Mouse (Mus musculus): ENCODE data around the gene Cdh22. TPM values are rescaled to one million over a fixed set of nuclear protein-coding genes. Genes with fewer than 3 reads are reported as not detected.

Cdh22 gene
- polyA plus RNA-seq, 1 experiment from 2014 or later, result 6.4 TPM

- Histone ChIP-seq H3K4me2 (no peak overlapping the region), H3K27me3 (ENCODE audit: control insufficient read depth, insufficient read depth, low read length) (peaks cover 36% of the 10 kb centered on the region), H3K4me1 (ENCODE audit: control insufficient read depth, insufficient read depth, low read length) (peaks cover 26% of the 10 kb centered on the region), H3K36me3 (ENCODE audit: control insufficient read depth, insufficient read depth, low read length) (no peaks in the 10 kb centered on the region), H3K9me3 (ENCODE audit: control insufficient read depth, low read length) (no peaks in the 10 kb centered on the region), H3K9ac (ENCODE audit: low read length) (no peak overlapping the region), H3K4me3 (ENCODE audit: low read depth, low read length) (no peak overlapping the region), H3K27ac (ENCODE audit: low read depth, low read length) (no peak overlapping the region)
- WGBS, result 23% methylated on average over 9 of the region's 9 CpGs
- DNase-seq (ENCODE audit: low spot score, missing footprints), result peak; percentile 79
- ATAC-seq (ENCODE audit: low FRiP score), result no peak
Measured at GRCm38 (mm10) chr2:165080657-165081056, 154.0 kb downstream of the Cdh22 start.

GRCm38 (mm10) chr2:165078605-165079004, 156.0 kb downstream of the Cdh22 start:
- no peak overlapping the region for H3K4me2 ChIP-seq

GRCm38 (mm10) chr2:165078045-165078444, 156.6 kb downstream of the Cdh22 start:
- no peak overlapping the region for H3K4me3 ChIP-seq (ENCODE audit: low read depth, low read length)
- ATAC-seq (ENCODE audit: low FRiP score), result no peak
- DNase-seq (ENCODE audit: low spot score, missing footprints), result no peak
- no peak overlapping the region for H3K4me2 ChIP-seq
- H3K9ac ChIP-seq (ENCODE audit: low read length), result no peak overlapping the region
- WGBS, result 72% methylated on average over 8 of the region's 8 CpGs
- no peaks in the 10 kb centered on the region for H3K9me3 ChIP-seq (ENCODE audit: control insufficient read depth, low read length)
- peaks cover 40% of the 10 kb centered on the region for H3K27me3 ChIP-seq (ENCODE audit: control insufficient read depth, insufficient read depth, low read length)
- H3K36me3 ChIP-seq (ENCODE audit: control insufficient read depth, insufficient read depth, low read length), result no peaks in the 10 kb centered on the region
- H3K27ac ChIP-seq (ENCODE audit: low read depth, low read length), result no peak overlapping the region
- H3K4me1 ChIP-seq (ENCODE audit: control insufficient read depth, insufficient read depth, low read length), result peaks cover 26% of the 10 kb centered on the region

More at GRCm38 (mm10) chr2:165078605-165079004, 156.0 kb downstream of the Cdh22 start:
- H3K27me3 ChIP-seq (ENCODE audit: control insufficient read depth, insufficient read depth, low read length), result peaks cover 40% of the 10 kb centered on the region
- no peak overlapping the region for H3K27ac ChIP-seq (ENCODE audit: low read depth, low read length)
- H3K9ac ChIP-seq (ENCODE audit: low read length), result no peak overlapping the region
- DNase-seq (ENCODE audit: low spot score, missing footprints) (peak; percentile 87), ATAC-seq (ENCODE audit: low FRiP score) (no peak)
- 25% methylated on average over 10 of the region's 10 CpGs for WGBS
- H3K36me3 ChIP-seq (ENCODE audit: control insufficient read depth, insufficient read depth, low read length), result no peaks in the 10 kb centered on the region
- peaks cover 26% of the 10 kb centered on the region for H3K4me1 ChIP-seq (ENCODE audit: control insufficient read depth, insufficient read depth, low read length)
- H3K4me3 ChIP-seq (ENCODE audit: low read depth, low read length), result no peak overlapping the region
- no peaks in the 10 kb centered on the region for H3K9me3 ChIP-seq (ENCODE audit: control insufficient read depth, low read length)

GRCm38 (mm10) chr2:165077055-165077454, 157.6 kb downstream of the Cdh22 start:
- WGBS, result 5% methylated on average over 9 of the region's 9 CpGs
- Histone ChIP-seq H3K9me3 (ENCODE audit: control insufficient read depth, low read length) (no peaks in the 10 kb centered on the region), H3K9ac (ENCODE audit: low read length) (peak overlapping the region; percentile 36; the same call in 1 of the 2 replicates), H3K4me3 (ENCODE audit: low read depth, low read length) (no peak overlapping the region), H3K4me1 (ENCODE audit: control insufficient read depth, insufficient read depth, low read length) (peaks cover 26% of the 10 kb centered on the region), H3K4me2 (peak overlapping the region; percentile 30), H3K27me3 (ENCODE audit: control insufficient read depth, insufficient read depth, low read length) (peaks cover 40% of the 10 kb centered on the region), H3K27ac (ENCODE audit: low read depth, low read length) (no peak overlapping the region), H3K36me3 (ENCODE audit: control insufficient read depth, insufficient read depth, low read length) (no peaks in the 10 kb centered on the region)
- DNase-seq (ENCODE audit: low spot score, missing footprints) (peak; percentile 91), ATAC-seq (ENCODE audit: low FRiP score) (peak; percentile 50)

GRCm38 (mm10) chr2:165074937-165075336, 159.7 kb downstream of the Cdh22 start:
- Histone ChIP-seq H3K27ac (ENCODE audit: low read depth, low read length) (no peak overlapping the region), H3K9me3 (ENCODE audit: control insufficient read depth, low read length) (no peaks in the 10 kb centered on the region), H3K36me3 (ENCODE audit: control insufficient read depth, insufficient read depth, low read length) (no peaks in the 10 kb centered on the region), H3K4me1 (ENCODE audit: control insufficient read depth, insufficient read depth, low read length) (peaks cover 33% of the 10 kb centered on the region), H3K4me2 (no peak overlapping the region), H3K27me3 (ENCODE audit: control insufficient read depth, insufficient read depth, low read length) (peaks cover 33% of the 10 kb centered on the region), H3K4me3 (ENCODE audit: low read depth, low read length) (no peak overlapping the region), H3K9ac (ENCODE audit: low read length) (no peak overlapping the region)
- ATAC-seq (ENCODE audit: low FRiP score) (peak; percentile 41), DNase-seq (ENCODE audit: low spot score, missing footprints) (peak; percentile 99)
- 37% methylated on average over 2 of the region's 2 CpGs for WGBS

- peak; percentile 65 for DNase-seq (ENCODE audit: low spot score, missing footprints)
- H3K27ac ChIP-seq (ENCODE audit: low read depth, low read length), result no peak overlapping the region
- no peaks in the 10 kb centered on the region for H3K9me3 ChIP-seq (ENCODE audit: control insufficient read depth, low read length)
- H3K4me1 ChIP-seq (ENCODE audit: control insufficient read depth, insufficient read depth, low read length), result peaks cover 33% of the 10 kb centered on the region
- no peak for ATAC-seq (ENCODE audit: low FRiP score)
- no peak overlapping the region for H3K4me3 ChIP-seq (ENCODE audit: low read depth, low read length)
- peaks cover 31% of the 10 kb centered on the region for H3K27me3 ChIP-seq (ENCODE audit: control insufficient read depth, insufficient read depth, low read length)
- H3K4me2 ChIP-seq, result no peak overlapping the region
- H3K9ac ChIP-seq (ENCODE audit: low read length), result no peak overlapping the region
- H3K36me3 ChIP-seq (ENCODE audit: control insufficient read depth, insufficient read depth, low read length), result no peaks in the 10 kb centered on the region
- whole genome bisulfite sequencing, result 54% methylated on average over 11 of the region's 11 CpGs
Measured at GRCm38 (mm10) chr2:165074081-165074884, 160.4 kb downstream of the Cdh22 start.

GRCm38 (mm10) chr2:165073381-165073781, 161.3 kb downstream of the Cdh22 start:
- H3K36me3 ChIP-seq (ENCODE audit: control insufficient read depth, insufficient read depth, low read length), result no peaks in the 10 kb centered on the region
- peaks cover 28% of the 10 kb centered on the region for H3K4me1 ChIP-seq (ENCODE audit: control insufficient read depth, insufficient read depth, low read length)
- H3K27me3 ChIP-seq (ENCODE audit: control insufficient read depth, insufficient read depth, low read length), result peaks cover 24% of the 10 kb centered on the region
- H3K4me2 ChIP-seq, result no peak overlapping the region
- H3K4me3 ChIP-seq (ENCODE audit: low read depth, low read length), result no peak overlapping the region
- no peak for DNase-seq (ENCODE audit: low spot score, missing footprints)
- 28% methylated on average over 9 of the region's 9 CpGs for WGBS
- no peak overlapping the region for H3K9ac ChIP-seq (ENCODE audit: low read length)
- no peaks in the 10 kb centered on the region for H3K9me3 ChIP-seq (ENCODE audit: control insufficient read depth, low read length)
- H3K27ac ChIP-seq (ENCODE audit: low read depth, low read length), result no peak overlapping the region
- ATAC-seq (ENCODE audit: low FRiP score), result no peak

GRCm38 (mm10) chr2:165070096-165070816, 164.4 kb downstream of the Cdh22 start:
- 18% methylated on average over 23 of the region's 23 CpGs for WGBS
- Histone ChIP-seq H3K36me3 (ENCODE audit: control insufficient read depth, insufficient read depth, low read length) (no peaks in the 10 kb centered on the region), H3K4me3 (ENCODE audit: low read depth, low read length) (no peak overlapping the region; the same call in 1 of the 2 replicates), H3K27me3 (ENCODE audit: control insufficient read depth, insufficient read depth, low read length) (peaks cover 7% of the 10 kb centered on the region; the same call in 1 of the 2 replicates), H3K4me1 (ENCODE audit: control insufficient read depth, insufficient read depth, low read length) (peaks cover 7% of the 10 kb centered on the region), H3K9me3 (ENCODE audit: control insufficient read depth, low read length) (no peaks in the 10 kb centered on the region), H3K9ac (ENCODE audit: low read length) (peak overlapping the region; percentile 3; the same call in 1 of the 2 replicates), H3K4me2 (peak overlapping the region; percentile 12; the same call in 1 of the 2 replicates), H3K27ac (ENCODE audit: low read depth, low read length) (no peak overlapping the region)
- DNase-seq (ENCODE audit: low spot score, missing footprints) (peak; percentile 96), ATAC-seq (ENCODE audit: low FRiP score) (peak; percentile 57)

GRCm38 (mm10) chr2:165068806-165069205, 165.8 kb downstream of the Cdh22 start:
- H3K4me3 ChIP-seq (ENCODE audit: low read depth, low read length), result no peak overlapping the region
- DNase-seq (ENCODE audit: low spot score, missing footprints) (no peak), ATAC-seq (ENCODE audit: low FRiP score) (no peak)
- 67% methylated on average over 2 of the region's 2 CpGs for WGBS
- H3K27ac ChIP-seq (ENCODE audit: low read depth, low read length), result no peak overlapping the region
- no peaks in the 10 kb centered on the region for H3K36me3 ChIP-seq (ENCODE audit: control insufficient read depth, insufficient read depth, low read length)
- H3K27me3 ChIP-seq (ENCODE audit: control insufficient read depth, insufficient read depth, low read length), result peaks cover 3% of the 10 kb centered on the region; the same call in 1 of the 2 replicates
- H3K9ac ChIP-seq (ENCODE audit: low read length), result no peak overlapping the region
- H3K4me1 ChIP-seq (ENCODE audit: control insufficient read depth, insufficient read depth, low read length), result peaks cover 7% of the 10 kb centered on the region
- no peak overlapping the region for H3K4me2 ChIP-seq
- no peaks in the 10 kb centered on the region for H3K9me3 ChIP-seq (ENCODE audit: control insufficient read depth, low read length)

Data from midbrain, embryonic 11.5 days (tissue).